Mouse (Mus musculus) kidney, adult 18-20 months (tissue): Measurements from ENCODE around the gene Arl8b.

Experiments used
- DNase-seq: peaks from one replicate; pipeline ENCODE4 v3.0.0; 2021

The Arl8b gene

GRCm38 (mm10) chr6:108785551-108785950, 2.7 kb downstream of the Arl8b start:
- no peak for DNase-seq

- no peak for DNase-seq
Observed at GRCm38 (mm10) chr6:108791498-108791897, 8.6 kb downstream of the Arl8b start.

GRCm38 (mm10) chr6:108795912-108796311, 13.0 kb downstream of the Arl8b start:
- no peak for DNase-seq

GRCm38 (mm10) chr6:108796706-108797105, 13.8 kb downstream of the Arl8b start:
- no peak for DNase-seq

GRCm38 (mm10) chr6:108805194-108805593, 22.3 kb downstream of the Arl8b start:
- no peak for DNase-seq

- no peak for DNase-seq
Observed at GRCm38 (mm10) chr6:108805871-108806270, 23.0 kb downstream of the Arl8b start.

- DNase-seq = no peak
Observed at GRCm38 (mm10) chr6:108807446-108807845, 24.5 kb downstream of the Arl8b start.

- DNase-seq = no peak
Observed at GRCm38 (mm10) chr6:108808786-108809185, 25.9 kb downstream of the Arl8b start.

- DNase-seq = no peak
Observed at GRCm38 (mm10) chr6:108810237-108810636, 27.3 kb downstream of the Arl8b start.

GRCm38 (mm10) chr6:108812134-108812533, 29.2 kb downstream of the Arl8b start:
- DNase-seq = no peak

- DNase-seq = no peak
Observed at GRCm38 (mm10) chr6:108817510-108817909, 34.6 kb downstream of the Arl8b start.

GRCm38 (mm10) chr6:108824816-108825545, 42.1 kb downstream of the Arl8b start:
- no peak for DNase-seq

- DNase-seq = no peak
Observed at GRCm38 (mm10) chr6:108826070-108826469, 43.2 kb downstream of the Arl8b start.

GRCm38 (mm10) chr6:108827336-108827920, 44.5 kb downstream of the Arl8b start:
- no peak for DNase-seq

GRCm38 (mm10) chr6:108828234-108828868, 45.5 kb downstream of the Arl8b start, which contains the start of gene Edem1:
TSS of gene Edem1 (plus strand) at chr6:108828641.
- DNase-seq = peak; percentile 99

GRCm38 (mm10) chr6:108828872-108829271, 46.0 kb downstream of the Arl8b start:
- DNase-seq = no peak

GRCm38 (mm10) chr6:108829386-108830370, 46.8 kb downstream of the Arl8b start:
- DNase-seq = peak; percentile 65

GRCm38 (mm10) chr6:108832170-108832569, 49.3 kb downstream of the Arl8b start:
- DNase-seq = no peak

- DNase-seq = no peak
Observed at GRCm38 (mm10) chr6:108832989-108833388, 50.1 kb downstream of the Arl8b start.

GRCm38 (mm10) chr6:108833963-108834697, 51.2 kb downstream of the Arl8b start:
- DNase-seq = no peak

GRCm38 (mm10) chr6:108835765-108836691, 53.1 kb downstream of the Arl8b start:
- no peak for DNase-seq
